Mouse (Mus musculus) MEL-GATA-1-ER (cell line): ENCODE results near the gene Spin4.

Experiments
- DNase-seq: peaks from one replicate; pipeline ENCODE4 v3.0.0-alpha.2; 2012; ENCODE audit warnings: low read depth; ENCODE audit errors: extremely low read depth

Spin4 gene

DNA sequence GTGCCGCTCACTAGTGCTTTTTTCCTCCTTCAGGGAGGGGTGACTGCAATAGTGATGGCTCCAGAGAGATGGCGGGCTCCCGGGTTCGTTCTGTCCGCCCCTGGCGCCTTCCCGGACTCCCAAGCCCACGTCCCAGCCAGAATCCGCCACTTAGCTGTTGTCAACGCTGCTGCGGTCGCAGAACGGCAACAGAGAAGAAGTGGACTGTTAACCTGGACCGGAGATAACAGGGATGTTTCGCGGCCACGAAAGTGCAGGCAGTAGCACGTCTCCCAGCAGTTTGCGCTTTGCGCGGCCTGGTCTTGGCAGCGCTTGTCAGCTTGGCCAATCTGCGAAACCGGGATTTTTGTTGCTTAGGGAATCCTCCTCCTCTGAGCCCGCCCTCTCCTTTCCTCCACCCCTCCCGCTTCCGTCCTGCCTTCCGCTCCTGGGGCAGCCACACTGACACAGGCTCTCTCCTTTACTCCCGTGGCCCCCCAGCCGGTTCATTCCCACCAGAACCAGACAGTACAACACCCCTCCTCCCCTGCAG, at the start of gene Spin4:
Spin4 (minus strand) TSS at position 322 of the 532 bp plus-strand sequence.
- DNase-seq, result peak; percentile 60

- no peak for DNase-seq
Observed at GRCm38 (mm10) chrX:95027907-95028306, 1.4 kb upstream of the Spin4 start.

DNA sequence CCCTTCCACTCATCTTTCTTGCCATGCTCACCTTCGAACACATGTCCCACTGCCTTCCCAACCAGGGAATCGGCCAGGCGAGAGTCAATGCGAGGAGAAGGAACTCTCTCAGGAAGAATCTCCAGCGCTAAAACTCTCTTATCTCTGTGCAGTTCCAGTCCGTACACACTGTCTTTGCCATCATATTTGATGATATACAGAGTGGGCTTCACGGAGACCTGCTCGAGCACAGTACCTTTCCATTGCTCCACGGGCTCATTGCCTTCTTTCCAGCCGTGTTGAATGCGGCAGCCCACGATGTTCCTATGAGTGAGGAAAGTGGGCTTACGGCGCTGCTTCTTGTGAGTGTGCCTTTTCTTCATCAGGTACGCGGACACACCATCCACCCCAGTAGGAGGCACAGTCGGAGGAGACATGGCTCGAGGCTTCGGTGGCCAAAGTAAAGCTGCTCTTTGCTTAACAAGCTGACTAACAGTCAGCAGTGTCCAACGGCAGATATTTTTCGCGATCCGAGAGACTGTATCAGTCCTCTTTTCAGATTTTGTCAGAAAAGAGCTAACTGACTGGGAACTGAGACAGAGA, 612 bp downstream of the Spin4 start:
- DNase-seq, result peak; percentile 29

- DNase-seq, result peak; percentile 43
Observed at GRCm38 (mm10) chrX:95012033-95012432, 14.4 kb downstream of the Spin4 start.

GRCm38 (mm10) chrX:94998845-94999244, 27.6 kb downstream of the Spin4 start:
- no peak for DNase-seq

DNA sequence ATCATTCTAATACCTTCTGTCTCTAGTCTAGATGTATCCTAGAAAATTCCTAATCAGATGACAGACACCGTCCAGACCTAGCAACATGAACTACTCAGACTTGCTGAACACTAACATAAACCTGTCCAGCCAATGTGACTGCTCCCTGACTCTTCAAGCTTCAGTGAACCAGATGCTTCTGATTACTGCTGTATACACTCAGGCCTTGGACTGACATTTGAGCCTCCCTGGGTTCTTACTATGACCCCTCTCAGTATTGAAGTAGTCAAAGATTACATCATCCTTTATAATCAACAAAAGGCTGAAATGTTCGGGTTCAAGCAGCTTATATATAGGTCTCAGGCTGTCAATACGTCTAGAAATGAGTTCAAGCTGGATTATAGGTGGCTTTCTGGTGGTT, 32.4 kb downstream of the Spin4 start:
- no peak for DNase-seq

DNA sequence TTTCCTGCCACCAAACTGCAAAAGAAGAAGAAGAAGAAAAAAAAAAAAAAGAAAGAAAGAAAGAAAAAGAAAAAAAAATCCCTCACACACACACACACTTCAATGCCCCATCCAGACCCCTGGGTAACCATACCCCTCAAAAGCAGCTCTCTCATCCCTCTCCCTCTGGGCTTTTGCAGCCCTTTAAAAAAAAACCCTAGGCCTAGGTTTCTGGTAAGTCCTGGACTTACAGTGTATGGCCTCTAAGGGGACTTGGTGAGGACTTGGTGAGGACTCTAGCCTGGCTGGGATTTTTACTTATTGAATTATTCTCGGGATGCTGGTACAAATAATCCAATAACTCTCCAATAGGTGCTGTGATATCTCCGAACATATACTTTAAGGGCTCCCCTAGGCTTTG, 35.6 kb downstream of the Spin4 start:
- DNase-seq, result no peak

GRCm38 (mm10) chrX:94990080-94990825, 36.2 kb downstream of the Spin4 start:
- DNase-seq, result no peak
